Mouse (Mus musculus) kidney, embryonic 15.5 days (tissue): Measurements from ENCODE around the gene Cyp2s1. TPM values are rescaled to one million over a fixed set of nuclear protein-coding genes. Genes with fewer than 3 reads are reported as not detected.
A peak's percentile ranks its signal among the peaks of the same experiment; 100 is the strongest.

Experiments
- ATAC-seq: fragments of 200-750 bp; cut with Nextera tagmentation; replicated peaks from 2 replicates; pipeline ENCODE4 v1.8.0; 2017; ENCODE audit warnings: moderate TSS enrichment; ENCODE audit not compliant: low FRiP score
- H3K27ac ChIP-seq: fragments of 300-500 bp; sonication (generic); 2 replicates; pipeline ENCODE4 v1.5.1; 2015; ENCODE audit warnings: mild to moderate bottlenecking, inconsistent platforms
- H3K27me3 ChIP-seq: fragments of 300-500 bp; sonication (generic); 2 replicates; pipeline ENCODE4 v1.6.1; 2015; ENCODE audit warnings: inconsistent platforms
- H3K36me3 ChIP-seq: fragments of 300-500 bp; sonication (generic); 2 replicates; pipeline ENCODE4 v1.6.1; 2015; ENCODE audit warnings: inconsistent platforms
- H3K4me1 ChIP-seq: fragments of 300-500 bp; sonication (generic); 2 replicates; pipeline ENCODE4 v1.6.1; 2015; ENCODE audit warnings: inconsistent platforms
- H3K4me2 ChIP-seq: fragments of 300-500 bp; sonication (generic); 2 replicates; pipeline ENCODE4 v1.6.1; 2015; ENCODE audit warnings: moderate library complexity, mild to moderate bottlenecking, inconsistent platforms
- H3K4me3 ChIP-seq: fragments of 300-500 bp; sonication (generic); replicated peaks from 2 replicates; pipeline ENCODE4 v1.5.1; 2015; ENCODE audit warnings: mild to moderate bottlenecking, inconsistent platforms
- H3K9ac ChIP-seq: fragments of 300-500 bp; sonication (generic); 2 replicates; pipeline ENCODE4 v1.6.1; 2015; ENCODE audit warnings: mild to moderate bottlenecking, inconsistent platforms
- H3K9me3 ChIP-seq: fragments of 300-500 bp; sonication (generic); replicated peaks from 2 replicates; pipeline ENCODE4 v1.6.1; 2016; ENCODE audit warnings: inconsistent platforms
- WGBS: fragments of 180-500 bp; shearing (Covaris S2); methylation state at CpG from one replicate; pipeline ENCODE4 v1.1.7; 2015; ENCODE audit warnings: mixed read lengths; 5-methylcytosine and 5-hydroxymethylcytosine counted together
- polyA plus RNA-seq: library from polyadenylated mRNA; unstranded; fragments of >200 nt; fragmentation: Nextera tagmentation; extraction: Ambion mirVana; gene quantifications from 2 replicates; pipeline ENCODE4 v1.2.1, GENCODE M21; 2015

The Cyp2s1 gene
- 17.2 and 18.1 TPM in 2 replicates for polyA plus RNA-seq

GRCm38 (mm10) chr7:25816241-25816919 lies at the start of gene Cyp2s1:
Cyp2s1 (minus strand) TSS chr7:25816913.
- 1% methylated on average over 40 of the region's 40 CpGs for WGBS
- Histone ChIP-seq H3K27me3 (peaks cover 21% of the 10 kb centered on the region), H3K4me3 (peak within 1 kb of the TSS; percentile 53), H3K36me3 (no peaks in the 10 kb centered on the region), H3K9ac (peak within 1 kb of the TSS; percentile 61), H3K27ac (0 out of 2 replicates have a peak within 1 kb of the TSS, but pooled peaks have one; percentile 3), H3K4me1 (peaks cover 28% of the 10 kb centered on the region), H3K9me3 (no peaks in the 10 kb centered on the region), H3K4me2 (peak within 1 kb of the TSS; percentile 95)
- ATAC-seq: peak; percentile 66

DNA sequence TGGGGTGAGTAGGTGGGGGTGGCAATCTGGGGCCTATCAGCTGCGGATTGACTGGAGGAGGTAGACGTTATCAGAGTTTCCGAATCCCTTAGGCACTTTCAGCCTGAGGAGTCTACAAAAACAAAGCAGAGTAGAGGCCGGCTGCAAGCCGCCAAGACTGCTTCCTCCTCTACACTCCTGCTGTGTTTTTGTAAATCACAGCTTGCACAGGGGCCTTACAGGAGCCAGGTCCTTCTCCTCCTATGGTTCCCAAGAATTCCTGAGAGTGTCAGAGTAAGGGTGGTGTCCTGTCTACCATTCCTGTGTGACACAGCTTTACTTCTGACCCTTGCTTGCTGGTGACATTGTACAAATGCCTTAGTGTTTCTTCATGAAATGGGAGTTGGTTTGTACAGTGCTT lies 48.1 kb upstream of the Cyp2s1 start:
- Histone ChIP-seq H3K9ac (no peak overlapping the region), H3K36me3 (no peaks in the 10 kb centered on the region), H3K27ac (no peak overlapping the region), H3K4me3 (no peak overlapping the region), H3K9me3 (no peaks in the 10 kb centered on the region; the same call in 1 of the 2 replicates), H3K27me3 (no peaks in the 10 kb centered on the region), H3K4me2 (no peak overlapping the region), H3K4me1 (peaks cover 3% of the 10 kb centered on the region; the same call in 1 of the 2 replicates)
- 37% methylated on average over 5 of the region's 5 CpGs for WGBS
- ATAC-seq: no peak

DNA sequence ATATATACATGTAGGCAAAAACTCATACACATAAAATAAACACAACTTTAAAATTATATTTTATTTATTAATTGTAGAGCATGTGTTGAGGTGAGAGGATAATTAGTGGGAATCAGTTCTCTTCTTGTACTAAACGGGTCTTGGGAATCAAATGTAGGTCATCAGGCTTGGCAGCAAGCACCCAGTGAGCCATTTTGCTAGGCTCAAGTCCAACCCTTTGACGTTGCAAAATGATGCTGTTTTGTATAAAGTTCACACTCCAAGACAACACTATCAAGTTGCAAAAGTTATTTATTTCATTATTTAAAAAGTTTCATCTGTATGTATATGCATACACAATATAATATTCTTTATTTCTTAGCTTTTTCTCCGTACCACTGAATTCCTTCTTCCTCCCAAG lies 47.0 kb upstream of the Cyp2s1 start:
- Histone ChIP-seq H3K4me2 (no peak overlapping the region), H3K9me3 (no peaks in the 10 kb centered on the region; the same call in 1 of the 2 replicates), H3K27ac (no peak overlapping the region), H3K4me3 (no peak overlapping the region), H3K9ac (no peak overlapping the region), H3K4me1 (peaks cover 4% of the 10 kb centered on the region; the same call in 1 of the 2 replicates), H3K36me3 (no peaks in the 10 kb centered on the region), H3K27me3 (no peaks in the 10 kb centered on the region)
- no peak for ATAC-seq
- 76% methylated on average over 3 of the region's 3 CpGs for WGBS

DNA sequence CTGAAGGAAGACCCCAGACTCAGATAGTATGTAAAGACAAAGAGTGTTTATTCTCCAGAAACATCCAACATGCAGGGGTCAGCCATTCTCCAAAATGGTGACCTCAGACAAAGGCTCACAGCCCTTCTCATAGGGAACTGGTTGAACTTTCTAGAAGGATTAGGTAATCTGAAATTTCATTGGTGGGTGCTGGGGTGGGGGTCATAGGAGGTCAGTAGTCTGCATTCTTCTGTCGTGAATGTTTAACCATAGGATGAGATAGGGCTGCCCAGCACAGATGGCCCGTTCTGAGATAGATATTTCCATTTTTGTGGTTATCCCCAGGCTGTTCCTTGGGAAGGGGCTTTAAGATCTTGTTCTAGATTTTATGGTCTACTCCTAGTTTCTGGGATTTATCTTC lies 45.7 kb upstream of the Cyp2s1 start:
- H3K4me2 ChIP-seq: no peak overlapping the region
- no peaks in the 10 kb centered on the region for H3K36me3 ChIP-seq
- WGBS: 61% methylated on average over 2 of the region's 2 CpGs
- no peak overlapping the region for H3K4me3 ChIP-seq
- H3K4me1 ChIP-seq: peaks cover 4% of the 10 kb centered on the region; the same call in 1 of the 2 replicates
- no peaks in the 10 kb centered on the region; the same call in 1 of the 2 replicates for H3K9me3 ChIP-seq
- no peak overlapping the region for H3K9ac ChIP-seq
- ATAC-seq: no peak
- no peaks in the 10 kb centered on the region for H3K27me3 ChIP-seq
- H3K27ac ChIP-seq: no peak overlapping the region

GRCm38 (mm10) chr7:25859962-25860870 lies 43.5 kb upstream of the Cyp2s1 start:
- peak overlapping the region; percentile 32 for H3K4me3 ChIP-seq
- H3K9ac ChIP-seq: no peak overlapping the region

GRCm38 (mm10) chr7:25855082-25855481 lies 38.4 kb upstream of the Cyp2s1 start:
- H3K27me3 ChIP-seq: no peaks in the 10 kb centered on the region
- no peaks in the 10 kb centered on the region for H3K9me3 ChIP-seq
- no peak for ATAC-seq
- 39% methylated on average over 8 of the region's 8 CpGs for WGBS
- H3K4me2 ChIP-seq: no peak overlapping the region
- no peak overlapping the region for H3K4me3 ChIP-seq
- peaks cover 4% of the 10 kb centered on the region; the same call in 1 of the 2 replicates for H3K4me1 ChIP-seq
- no peak overlapping the region for H3K27ac ChIP-seq
- no peak overlapping the region for H3K9ac ChIP-seq
- no peaks in the 10 kb centered on the region for H3K36me3 ChIP-seq

More at GRCm38 (mm10) chr7:25859962-25860870, 43.5 kb upstream of the Cyp2s1 start:
- H3K27me3 ChIP-seq: no peaks in the 10 kb centered on the region
- peak; percentile 79 for ATAC-seq
- H3K4me1 ChIP-seq: peaks cover 4% of the 10 kb centered on the region; the same call in 1 of the 2 replicates
- 25% methylated on average over 9 of the region's 9 CpGs for WGBS
- no peaks in the 10 kb centered on the region for H3K36me3 ChIP-seq
- no peaks in the 10 kb centered on the region for H3K9me3 ChIP-seq
- H3K4me2 ChIP-seq: peak overlapping the region; percentile 55
- no peak overlapping the region for H3K27ac ChIP-seq

DNA sequence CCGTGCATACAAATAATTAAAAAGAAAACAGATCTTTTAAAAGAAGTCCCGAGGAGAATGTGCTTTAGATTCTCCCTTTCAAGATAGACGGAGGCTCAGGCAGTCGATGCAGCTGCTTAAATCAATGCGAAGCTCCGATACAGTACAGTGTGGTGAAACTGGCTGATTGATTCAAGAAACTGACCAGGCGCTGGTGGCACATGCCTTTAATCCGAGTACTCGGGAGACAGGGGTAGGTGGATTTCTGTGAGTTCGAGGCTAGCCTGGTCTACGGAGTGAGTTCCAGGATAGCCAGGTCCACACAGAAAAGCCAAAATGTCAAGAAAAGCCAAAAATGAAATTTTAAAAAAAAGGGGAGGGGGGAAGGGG lies 31.7 kb upstream of the Cyp2s1 start:
- ATAC-seq: peak; percentile 66

GRCm38 (mm10) chr7:25847722-25848443 lies 31.2 kb upstream of the Cyp2s1 start:
- ATAC-seq: peak; percentile 83

More for the DNA sequence above, 31.7 kb upstream of the Cyp2s1 start:
- Histone ChIP-seq H3K9ac (peak overlapping the region; percentile 44), H3K4me2 (peak overlapping the region; percentile 68), H3K4me3 (peak overlapping the region; percentile 53), H3K36me3 (no peaks in the 10 kb centered on the region), H3K27ac (peak overlapping the region; percentile 43; the same call in 1 of the 2 replicates), H3K9me3 (no peaks in the 10 kb centered on the region), H3K27me3 (no peaks in the 10 kb centered on the region), H3K4me1 (0 out of 2 replicates have a peak, but pooled peaks cover 4% of the 10 kb centered on the region)
- 30% methylated on average over 11 of the region's 11 CpGs for WGBS

GRCm38 (mm10) chr7:25844885-25845284 lies 28.2 kb upstream of the Cyp2s1 start:
- H3K9ac ChIP-seq: no peak overlapping the region
- H3K4me3 ChIP-seq: no peak overlapping the region
- H3K4me2 ChIP-seq: no peak overlapping the region
- WGBS: 76% methylated on average over 3 of the region's 3 CpGs
- H3K36me3 ChIP-seq: no peaks in the 10 kb centered on the region
- H3K27ac ChIP-seq: no peak overlapping the region
- H3K9me3 ChIP-seq: no peaks in the 10 kb centered on the region
- ATAC-seq: no peak
- 0 out of 2 replicates have a peak, but pooled peaks cover 4% of the 10 kb centered on the region for H3K4me1 ChIP-seq
- H3K27me3 ChIP-seq: no peaks in the 10 kb centered on the region

More at GRCm38 (mm10) chr7:25847722-25848443, 31.2 kb upstream of the Cyp2s1 start:
- Histone ChIP-seq H3K27me3 (no peaks in the 10 kb centered on the region), H3K9me3 (no peaks in the 10 kb centered on the region), H3K9ac (peak overlapping the region; percentile 44), H3K4me1 (0 out of 2 replicates have a peak, but pooled peaks cover 4% of the 10 kb centered on the region), H3K4me2 (peak overlapping the region; percentile 68), H3K27ac (peak overlapping the region; percentile 43; the same call in 1 of the 2 replicates), H3K36me3 (no peaks in the 10 kb centered on the region), H3K4me3 (peak overlapping the region; percentile 53)
- 11% methylated on average over 13 of the region's 13 CpGs for WGBS

GRCm38 (mm10) chr7:25844423-25844822 lies 27.7 kb upstream of the Cyp2s1 start:
- H3K4me3 ChIP-seq: no peak overlapping the region
- H3K27ac ChIP-seq: peak overlapping the region; percentile 51; the same call in 1 of the 2 replicates
- no peak for ATAC-seq
- no peak overlapping the region for H3K9ac ChIP-seq
- H3K27me3 ChIP-seq: no peaks in the 10 kb centered on the region
- WGBS: 48% methylated on average over 8 of the region's 8 CpGs
- H3K36me3 ChIP-seq: no peaks in the 10 kb centered on the region
- H3K9me3 ChIP-seq: no peaks in the 10 kb centered on the region
- 0 out of 2 replicates have a peak, but pooled peaks cover 4% of the 10 kb centered on the region for H3K4me1 ChIP-seq
- no peak overlapping the region for H3K4me2 ChIP-seq

DNA sequence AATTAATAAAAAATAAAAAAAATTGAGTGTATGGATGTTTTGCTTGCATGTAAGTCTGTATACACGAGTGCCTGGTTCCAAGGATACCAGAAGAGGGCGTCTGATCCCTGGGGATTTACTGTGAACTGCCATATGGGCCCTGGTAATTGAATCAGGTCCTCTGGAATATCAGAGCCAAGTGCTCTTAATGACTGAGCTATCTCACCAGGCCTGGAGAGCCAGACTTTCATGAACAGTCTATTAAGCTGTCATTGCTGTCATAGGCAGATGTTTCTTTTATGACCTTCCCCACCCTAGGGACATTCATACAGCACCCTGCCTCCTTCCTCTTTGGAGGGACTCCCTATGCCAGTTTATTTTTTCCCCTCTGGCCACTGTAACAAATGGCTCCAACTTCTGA lies 26.8 kb upstream of the Cyp2s1 start:
- Histone ChIP-seq H3K4me1 (0 out of 2 replicates have a peak, but pooled peaks cover 4% of the 10 kb centered on the region), H3K9me3 (no peaks in the 10 kb centered on the region), H3K9ac (no peak overlapping the region), H3K27me3 (no peaks in the 10 kb centered on the region), H3K36me3 (no peaks in the 10 kb centered on the region), H3K27ac (peak overlapping the region; percentile 51; the same call in 1 of the 2 replicates), H3K4me3 (no peak overlapping the region), H3K4me2 (no peak overlapping the region)
- peak; percentile 31; the same call in 1 of the 2 replicates for ATAC-seq
- 21% methylated on average over 2 of the region's 2 CpGs for WGBS
